Mouse (Mus musculus): ENCODE results near the gene Cdc20b. TPM values are rescaled to one million over a fixed set of nuclear protein-coding genes. Genes with fewer than 3 reads are reported as not detected.

Gene Cdc20b
- total and polyA plus RNA-seq, 3 experiments = not detected

- TF ChIP-seq ZMIZ1 (IDR thresholded peaks at IDR 0.05; ENCODE audit: low read depth, low read length) (no peak), HCFC1 (IDR thresholded peaks at IDR 0.05; ENCODE audit: low read depth, low read length) (0 out of 2 replicates have a peak, but pooled peaks have one; percentile 21), ETS1 (IDR thresholded peaks at IDR 0.05; ENCODE audit: low read depth, low read length) (no peak), USF2 (IDR thresholded peaks at IDR 0.05; ENCODE audit: borderline replicate concordance in 1 of 2, insufficient read depth in 1 of 2, low read depth in 1 of 2, low read length in 2 of 2) (no peak), NELFE (IDR thresholded peaks at IDR 0.05; ENCODE audit: low read depth, low read length) (peak; percentile 53), CHD2 (IDR thresholded peaks at IDR 0.05; ENCODE audit: low read length) (no peak), ZNF384 (IDR thresholded peaks at IDR 0.05; ENCODE audit: low read depth, low read length) (no peak), E2F4 (IDR thresholded peaks at IDR 0.05; ENCODE audit: borderline replicate concordance, low read depth, low read length) (no peak), CTCF (IDR thresholded peaks at IDR 0.05 in 2 of 3, conservative IDR thresholded peaks at IDR 0.05 in 1 of 3; ENCODE audit: control insufficient read depth in 1 of 3, insufficient read depth in 1 of 3, low read depth in 2 of 3, low read length in 3 of 3, poor library complexity in 1 of 3, severe bottlenecking in 1 of 3) (no peak), ZC3H11A (IDR thresholded peaks at IDR 0.05; ENCODE audit: low read depth, low read length) (no peak), MAZ (IDR thresholded peaks at IDR 0.05; ENCODE audit: low read depth, low read length) (no peak; the same call in 1 of the 2 replicates), POLR2AphosphoS2 (IDR thresholded peaks at IDR 0.05; ENCODE audit: low read length) (no peak), POLR2A (IDR thresholded peaks at IDR 0.05; ENCODE audit: control insufficient read depth in 1 of 2, insufficient read depth in 1 of 2, low read depth in 1 of 2, low read length in 2 of 2, poor library complexity in 1 of 2) (peak; percentile 53 to 66; a peak in 2 of 4 replicates)
Measured at GRCm38 (mm10) chr13:112987532-112987943, 47.4 kb upstream of the Cdc20b start, which contains the start of gene Ccno (continued).

GRCm38 (mm10) chr13:112987991-112988390 is 46.9 kb upstream of the Cdc20b start:
- no peak overlapping the region for H3K27ac ChIP-seq (ENCODE audit: control insufficient read depth, low read depth, low read length)
- no peak for DNase-seq (ENCODE audit: low read depth, low spot score)
- H3K27me3 ChIP-seq (ENCODE audit: control insufficient read depth in 1 of 2, insufficient read depth in 2 of 2, low read length in 2 of 2) = no peaks in the 10 kb centered on the region
- H3K79me2 ChIP-seq (ENCODE audit: control insufficient read depth, insufficient read depth, low read length, poor library complexity) = no peaks in the 10 kb centered on the region
- H3K9me3 ChIP-seq (replicated peaks; ENCODE audit: insufficient read depth, low read length) = no peaks in the 10 kb centered on the region
- peak overlapping the region; percentile 67 for H3K9ac ChIP-seq (ENCODE audit: control insufficient read depth, low read depth, low read length, poor library complexity, severe bottlenecking)
- no peaks in the 10 kb centered on the region; a peak in 1 of 4 replicates for H3K4me1 ChIP-seq (ENCODE audit: control insufficient read depth in 1 of 2, insufficient read depth in 2 of 2, low read length in 2 of 2)
- H3K4me3 ChIP-seq (ENCODE audit: control insufficient read depth in 1 of 2, insufficient read depth in 1 of 2, low read depth in 2 of 2, low read length in 2 of 2) = peak overlapping the region; percentile 44 to 47
- H3K36me3 ChIP-seq (ENCODE audit: control insufficient read depth in 1 of 2, insufficient read depth in 2 of 2, low read length in 2 of 2) = no peaks in the 10 kb centered on the region
- TF ChIP-seq BHLHE40 (IDR thresholded peaks at IDR 0.05; ENCODE audit: borderline replicate concordance, low read depth, low read length) = no peak
- TF ChIP-seq USF2 (IDR thresholded peaks at IDR 0.05; ENCODE audit: borderline replicate concordance in 1 of 2, insufficient read depth in 1 of 2, low read depth in 1 of 2, low read length in 2 of 2) = no peak
- TF ChIP-seq ZKSCAN1 (IDR thresholded peaks at IDR 0.05; ENCODE audit: low read depth, low read length) = no peak

- Histone ChIP-seq H3K9ac (ENCODE audit: control insufficient read depth, low read depth, low read length, poor library complexity, severe bottlenecking) (no peak overlapping the region), H3K4me3 (ENCODE audit: control insufficient read depth in 1 of 2, insufficient read depth in 1 of 2, low read depth in 2 of 2, low read length in 2 of 2) (no peak overlapping the region), H3K4me1 (ENCODE audit: control insufficient read depth in 1 of 2, insufficient read depth in 2 of 2, low read length in 2 of 2) (no peaks in the 10 kb centered on the region), H3K27me3 (ENCODE audit: control insufficient read depth in 1 of 2, insufficient read depth in 2 of 2, low read length in 2 of 2) (no peaks in the 10 kb centered on the region), H3K27ac (ENCODE audit: control insufficient read depth, low read depth, low read length) (no peak overlapping the region), H3K79me2 (ENCODE audit: control insufficient read depth, insufficient read depth, low read length, poor library complexity) (no peaks in the 10 kb centered on the region), H3K9me3 (replicated peaks; ENCODE audit: insufficient read depth, low read length) (no peaks in the 10 kb centered on the region), H3K36me3 (ENCODE audit: control insufficient read depth in 1 of 2, insufficient read depth in 2 of 2, low read length in 2 of 2) (no peaks in the 10 kb centered on the region)
- no peak for DNase-seq (ENCODE audit: low read depth, low spot score)
- no peak for TF ChIP-seq EP300 (IDR thresholded peaks at IDR 0.05; ENCODE audit: low read depth in 1 of 2, low read length in 2 of 2)
- TF ChIP-seq HCFC1 (IDR thresholded peaks at IDR 0.05; ENCODE audit: low read depth, low read length) = no peak
- TF ChIP-seq BHLHE40 (IDR thresholded peaks at IDR 0.05; ENCODE audit: borderline replicate concordance, low read depth, low read length) = no peak
- TF ChIP-seq SIN3A (IDR thresholded peaks at IDR 0.05; ENCODE audit: low read length) = no peak
- TF ChIP-seq ZC3H11A (IDR thresholded peaks at IDR 0.05; ENCODE audit: low read depth, low read length) = no peak
- no peak for TF ChIP-seq TCF12 (IDR thresholded peaks at IDR 0.05; ENCODE audit: low read depth, low read length)
- TF ChIP-seq MXI1 (IDR thresholded peaks at IDR 0.05; ENCODE audit: low read depth, low read length) = no peak
- TF ChIP-seq ZNF384 (IDR thresholded peaks at IDR 0.05; ENCODE audit: low read depth, low read length) = no peak
- TF ChIP-seq NELFE (IDR thresholded peaks at IDR 0.05; ENCODE audit: low read depth, low read length) = no peak
- TF ChIP-seq POLR2AphosphoS5 (IDR thresholded peaks at IDR 0.05; ENCODE audit: borderline replicate concordance, low read depth, low read length) = no peak
- TF ChIP-seq E2F4 (IDR thresholded peaks at IDR 0.05; ENCODE audit: borderline replicate concordance, low read depth, low read length) = no peak
- no peak for TF ChIP-seq MYC (IDR thresholded peaks at IDR 0.05; ENCODE audit: low read depth, low read length)
- TF ChIP-seq MAZ (IDR thresholded peaks at IDR 0.05; ENCODE audit: low read depth, low read length) = no peak
- no peak for TF ChIP-seq SMC3 (IDR thresholded peaks at IDR 0.05; ENCODE audit: low read depth, low read length)
- TF ChIP-seq USF1 (IDR thresholded peaks at IDR 0.05; ENCODE audit: low read depth, low read length) = no peak
- TF ChIP-seq MYB (IDR thresholded peaks at IDR 0.05; ENCODE audit: low read depth, low read length) = no peak
- no peak for TF ChIP-seq KAT2A (conservative IDR thresholded peaks at IDR 0.05; ENCODE audit: low read depth, low read length)
- TF ChIP-seq NRF1 (IDR thresholded peaks at IDR 0.05; ENCODE audit: insufficient read depth, low read depth, low read length, poor library complexity, severe bottlenecking) = no peak
Measured at GRCm38 (mm10) chr13:112988866-112989265, 46.0 kb upstream of the Cdc20b start.

Data from MEL (cell line).